Mouse (Mus musculus) intestine, embryonic 15.5 days (tissue): ENCODE data around the gene Dennd5b. TPM values are rescaled to one million over a fixed set of nuclear protein-coding genes. Genes with fewer than 3 reads are reported as not detected.
A peak's percentile ranks its signal among the peaks of the same experiment; 100 is the strongest.

ENCODE experiments used
- ATAC-seq: fragments of 200-750 bp; cut with Nextera tagmentation; 2 replicates; pipeline ENCODE4 v1.8.0; 2017; ENCODE audit warnings: moderate TSS enrichment, moderate library complexity
- H3K27ac ChIP-seq: fragments of 300-500 bp; sonication (generic); 2 replicates; pipeline ENCODE4 v1.5.1; 2015; ENCODE audit warnings: mild to moderate bottlenecking, inconsistent platforms
- H3K27me3 ChIP-seq: fragments of 300-500 bp; sonication (generic); replicated peaks from 2 replicates; pipeline ENCODE4 v1.6.1; 2015; ENCODE audit warnings: inconsistent platforms
- H3K36me3 ChIP-seq: fragments of 300-500 bp; sonication (generic); 2 replicates; pipeline ENCODE4 v1.6.1; 2015; ENCODE audit warnings: inconsistent platforms
- H3K4me1 ChIP-seq: fragments of 300-500 bp; sonication (generic); replicated peaks from 2 replicates; pipeline ENCODE4 v1.6.1; 2015; ENCODE audit warnings: inconsistent platforms
- H3K4me2 ChIP-seq: fragments of 300-500 bp; sonication (generic); replicated peaks from 2 replicates; pipeline ENCODE4 v1.6.1; 2015; ENCODE audit warnings: mild to moderate bottlenecking, inconsistent platforms
- H3K4me3 ChIP-seq: fragments of 300-500 bp; sonication (generic); replicated peaks from 2 replicates; pipeline ENCODE4 v1.5.1; 2015; ENCODE audit warnings: inconsistent platforms
- H3K9ac ChIP-seq: fragments of 300-500 bp; sonication (generic); 2 replicates; pipeline ENCODE4 v1.6.1; 2015; ENCODE audit warnings: inconsistent platforms
- H3K9me3 ChIP-seq: fragments of 300-500 bp; sonication (generic); 2 replicates; pipeline ENCODE4 v1.6.1; 2016; ENCODE audit warnings: inconsistent platforms
- WGBS: fragments of 180-500 bp; shearing (Covaris S2); methylation state at CpG from one replicate; pipeline ENCODE4 v1.1.7; 2015; 5-methylcytosine and 5-hydroxymethylcytosine counted together
- polyA plus RNA-seq: library from polyadenylated mRNA; unstranded; fragments of >200 nt; fragmentation: Nextera tagmentation; extraction: Ambion mirVana; gene quantifications from 2 replicates; pipeline ENCODE4 v1.2.1, GENCODE M21; 2015

Dennd5b gene
- polyA plus RNA-seq, 1 experiment from 2014 or later = 9.7 TPM

DNA sequence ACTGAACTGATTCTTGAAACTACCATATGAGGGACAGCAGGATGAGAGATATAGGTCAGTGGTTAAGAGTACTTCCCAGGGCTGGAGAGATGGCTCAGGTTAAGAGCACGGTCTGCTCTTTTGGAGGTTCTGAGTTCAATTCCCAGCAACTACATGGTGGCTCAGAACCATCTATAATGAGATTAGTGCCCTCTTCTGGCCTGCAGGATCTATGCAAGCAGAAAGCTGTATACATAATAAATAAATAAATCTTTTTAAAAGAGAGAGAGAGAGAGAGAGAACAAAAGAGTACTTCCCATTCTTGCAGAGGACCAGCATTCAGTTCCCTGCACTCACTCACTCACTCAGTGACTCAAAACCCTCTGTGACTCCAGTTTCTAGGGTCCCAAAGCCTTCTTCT lies 142.8 kb downstream of the Dennd5b start:
- ATAC-seq = no peak
- no peak overlapping the region for H3K9ac ChIP-seq
- no peaks in the 10 kb centered on the region for H3K27me3 ChIP-seq
- H3K36me3 ChIP-seq = no peaks in the 10 kb centered on the region
- no peak overlapping the region for H3K4me3 ChIP-seq
- WGBS = 93% methylated on average over 1 of the region's 1 CpGs
- H3K27ac ChIP-seq = no peak overlapping the region
- H3K9me3 ChIP-seq = no peaks in the 10 kb centered on the region
- H3K4me1 ChIP-seq = no peaks in the 10 kb centered on the region
- H3K4me2 ChIP-seq = no peak overlapping the region

DNA sequence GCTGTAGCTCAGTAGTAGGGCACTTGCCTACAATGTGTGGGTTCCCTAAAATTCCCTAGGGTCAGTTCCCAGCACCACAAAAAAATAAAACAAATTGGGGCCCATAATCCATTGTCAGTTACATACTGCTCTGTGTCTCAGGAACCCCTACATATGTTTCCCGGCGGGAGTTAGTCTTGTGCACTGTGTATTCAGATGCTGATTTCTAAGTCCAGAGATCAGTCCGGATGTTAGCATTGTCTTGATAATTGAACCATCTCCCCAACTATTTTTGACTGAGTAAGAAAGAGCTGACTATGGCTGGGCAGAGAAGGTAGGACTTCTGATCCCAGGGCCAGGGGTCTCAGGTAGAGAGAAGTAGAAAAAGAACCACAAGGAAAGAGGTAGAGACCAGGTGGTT lies 144.4 kb downstream of the Dennd5b start:
- no peak overlapping the region for H3K4me3 ChIP-seq
- ATAC-seq = no peak
- H3K4me2 ChIP-seq = no peak overlapping the region
- WGBS = 86% methylated on average over 3 of the region's 3 CpGs
- H3K9me3 ChIP-seq = no peaks in the 10 kb centered on the region
- H3K9ac ChIP-seq = no peak overlapping the region
- H3K36me3 ChIP-seq = no peaks in the 10 kb centered on the region
- H3K4me1 ChIP-seq = no peaks in the 10 kb centered on the region
- no peak overlapping the region for H3K27ac ChIP-seq
- H3K27me3 ChIP-seq = no peaks in the 10 kb centered on the region

DNA sequence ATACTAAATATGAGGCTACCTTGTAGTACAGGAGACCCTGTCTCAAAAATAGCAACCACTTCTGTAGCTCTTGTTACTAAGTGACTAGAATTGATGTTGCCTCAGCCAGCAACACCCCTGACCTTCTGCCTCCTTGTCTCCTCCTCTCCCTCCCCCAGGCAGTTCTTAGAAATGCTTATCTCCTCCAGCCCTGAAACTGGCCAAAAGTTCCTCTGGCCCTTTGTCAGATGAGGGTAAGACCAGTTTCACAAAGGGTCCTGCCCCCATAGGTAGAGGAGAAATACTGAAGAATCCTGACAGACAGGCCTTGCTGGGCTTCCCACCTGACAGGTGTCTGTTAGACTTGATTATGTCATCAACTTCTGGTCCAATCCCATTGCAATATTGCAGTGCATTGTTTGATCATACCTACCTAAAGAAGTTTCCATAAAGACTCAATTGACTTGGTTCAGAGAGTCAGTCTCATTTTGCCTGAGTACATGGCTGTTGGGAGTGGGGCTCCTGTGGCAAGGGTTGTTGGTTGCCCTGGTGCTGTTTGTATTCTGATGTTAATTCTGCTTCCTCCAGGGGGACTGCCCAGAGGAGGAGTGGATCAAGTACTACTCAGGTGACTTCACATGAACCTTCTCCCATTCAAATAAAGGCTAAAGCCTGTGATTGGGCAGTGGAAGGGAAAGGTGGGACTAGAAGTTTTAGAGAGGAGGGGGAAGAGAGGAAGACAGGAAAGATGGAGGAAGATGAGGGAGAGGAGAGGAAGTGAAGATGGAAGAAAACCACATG lies 145.6 kb downstream of the Dennd5b start:
- Histone ChIP-seq H3K4me3 (no peak overlapping the region), H3K4me1 (no peaks in the 10 kb centered on the region), H3K9ac (no peak overlapping the region), H3K27me3 (no peaks in the 10 kb centered on the region), H3K9me3 (no peaks in the 10 kb centered on the region), H3K4me2 (no peak overlapping the region), H3K27ac (no peak overlapping the region), H3K36me3 (no peaks in the 10 kb centered on the region)
- no peak for ATAC-seq

DNA sequence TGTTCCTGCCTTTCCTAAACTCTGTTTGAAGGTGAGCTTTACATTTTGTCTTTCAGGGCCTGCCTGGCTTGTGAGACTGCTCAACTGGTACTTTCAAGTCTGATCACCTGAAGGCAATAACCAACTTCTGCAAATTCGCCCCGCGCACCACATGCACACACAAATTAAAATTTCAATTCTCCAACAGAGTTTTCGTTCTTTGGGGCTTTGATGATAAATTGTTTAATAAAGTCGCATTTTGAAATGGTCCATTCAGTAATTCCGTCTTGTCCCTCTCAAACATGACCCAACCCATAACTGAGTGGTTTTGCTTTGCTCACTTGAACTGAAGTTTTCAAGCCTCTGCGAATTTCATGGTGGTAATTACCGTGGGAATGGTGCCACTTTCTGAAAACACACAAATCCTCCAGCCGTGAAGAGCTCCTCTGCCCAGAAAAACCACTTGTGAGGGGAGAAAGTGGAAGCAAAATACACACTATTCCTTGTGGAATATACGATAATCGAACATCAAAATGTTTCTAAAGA lies 154.5 kb downstream of the Dennd5b start:
- 34% methylated on average over 11 of the region's 11 CpGs for WGBS
- peak overlapping the region; percentile 42 for H3K9ac ChIP-seq
- no peaks in the 10 kb centered on the region for H3K36me3 ChIP-seq
- H3K4me1 ChIP-seq = 0 out of 2 replicates have a peak, but pooled peaks cover 9% of the 10 kb centered on the region
- H3K27me3 ChIP-seq = no peaks in the 10 kb centered on the region
- peak; percentile 10 for ATAC-seq
- H3K4me2 ChIP-seq = peak overlapping the region; percentile 80
- H3K4me3 ChIP-seq = peak overlapping the region; percentile 86
- no peaks in the 10 kb centered on the region for H3K9me3 ChIP-seq
- peak overlapping the region; percentile 78 for H3K27ac ChIP-seq

DNA sequence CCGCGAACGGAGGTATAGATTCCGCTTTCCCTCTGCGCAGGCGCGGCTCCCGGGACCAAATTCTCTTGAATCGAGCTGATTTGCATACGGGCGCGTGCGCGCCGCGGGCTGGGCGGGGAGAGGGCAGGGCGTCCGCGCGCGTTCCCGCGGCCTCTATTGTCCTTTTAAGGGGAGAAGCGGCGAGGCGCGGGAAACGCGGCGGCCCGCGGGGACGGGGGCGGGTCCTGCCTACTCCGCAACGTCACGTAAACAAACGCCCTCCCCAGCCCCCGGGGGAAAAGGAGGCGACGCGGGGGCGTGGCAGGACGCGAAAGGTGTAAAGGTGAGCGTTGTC lies 155.1 kb downstream of the Dennd5b start, which contains the start of gene Sinhcaf:
Sinhcaf (minus strand) TSS at position 59 of the 334 bp plus-strand sequence.
- WGBS = under 1% methylated on average over 43 of the region's 47 CpGs
- peak; percentile 92 for ATAC-seq
- Histone ChIP-seq H3K4me3 (peak within 1 kb of the TSS; percentile 86), H3K27me3 (no peaks in the 10 kb centered on the region), H3K36me3 (no peaks in the 10 kb centered on the region), H3K4me1 (0 out of 2 replicates have a peak, but pooled peaks cover 9% of the 10 kb centered on the region), H3K9ac (peak within 1 kb of the TSS; percentile 83), H3K9me3 (no peaks in the 10 kb centered on the region), H3K27ac (peak within 1 kb of the TSS; percentile 96), H3K4me2 (peak within 1 kb of the TSS; percentile 80)

DNA sequence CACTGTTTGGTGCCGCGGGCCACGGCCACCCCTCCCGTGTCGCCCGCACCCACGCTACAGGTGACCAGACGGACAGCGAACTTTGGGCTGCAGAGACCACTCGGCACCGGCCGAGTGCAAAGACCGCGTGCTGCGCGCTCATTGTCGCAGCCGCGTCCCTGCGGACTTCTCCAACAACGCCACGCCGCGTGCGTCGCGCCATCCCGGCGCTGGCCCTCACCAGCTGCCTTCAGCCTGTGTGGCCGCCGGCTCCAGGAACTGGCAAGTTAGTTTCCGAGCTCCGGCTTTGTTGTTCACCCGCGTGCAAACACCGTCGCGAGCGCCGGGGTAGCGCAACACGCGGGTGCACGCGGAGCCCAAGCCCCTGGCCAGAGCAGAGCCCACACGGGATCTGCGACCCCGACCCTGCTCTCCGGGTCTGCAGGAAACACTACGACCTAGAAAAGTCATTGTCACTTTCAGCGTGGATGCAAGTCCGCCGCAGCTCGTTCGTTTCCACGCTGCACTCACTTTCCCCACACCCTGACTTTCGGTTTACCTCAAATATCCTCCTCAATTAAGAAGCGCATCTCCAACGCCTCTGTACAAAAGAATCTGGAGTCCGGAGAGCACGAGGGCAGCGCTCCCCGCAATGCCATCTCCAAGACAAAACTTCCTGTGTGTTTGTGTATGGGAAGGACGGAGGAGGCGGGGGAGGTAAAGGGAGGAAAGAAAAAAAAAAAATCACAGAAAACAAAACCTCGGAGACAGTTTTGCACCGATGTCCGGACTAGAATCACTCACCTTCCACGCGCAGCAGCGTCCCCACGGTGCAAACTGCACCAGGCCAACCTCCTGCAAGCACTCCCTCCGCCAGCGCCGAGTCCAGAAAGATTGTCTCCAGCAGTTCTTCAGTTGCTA lies 155.7 kb downstream of the Dennd5b start:
- no peaks in the 10 kb centered on the region for H3K9me3 ChIP-seq
- peak overlapping the region; percentile 83 for H3K9ac ChIP-seq
- peak; percentile 17 for ATAC-seq
- peak overlapping the region; percentile 96 for H3K27ac ChIP-seq
- H3K36me3 ChIP-seq = no peaks in the 10 kb centered on the region
- H3K4me2 ChIP-seq = peak overlapping the region; percentile 80
- no peaks in the 10 kb centered on the region for H3K27me3 ChIP-seq
- peak overlapping the region; percentile 86 for H3K4me3 ChIP-seq
- H3K4me1 ChIP-seq = 0 out of 2 replicates have a peak, but pooled peaks cover 9% of the 10 kb centered on the region
- WGBS = under 1% methylated on average over 75 of the region's 75 CpGs

DNA sequence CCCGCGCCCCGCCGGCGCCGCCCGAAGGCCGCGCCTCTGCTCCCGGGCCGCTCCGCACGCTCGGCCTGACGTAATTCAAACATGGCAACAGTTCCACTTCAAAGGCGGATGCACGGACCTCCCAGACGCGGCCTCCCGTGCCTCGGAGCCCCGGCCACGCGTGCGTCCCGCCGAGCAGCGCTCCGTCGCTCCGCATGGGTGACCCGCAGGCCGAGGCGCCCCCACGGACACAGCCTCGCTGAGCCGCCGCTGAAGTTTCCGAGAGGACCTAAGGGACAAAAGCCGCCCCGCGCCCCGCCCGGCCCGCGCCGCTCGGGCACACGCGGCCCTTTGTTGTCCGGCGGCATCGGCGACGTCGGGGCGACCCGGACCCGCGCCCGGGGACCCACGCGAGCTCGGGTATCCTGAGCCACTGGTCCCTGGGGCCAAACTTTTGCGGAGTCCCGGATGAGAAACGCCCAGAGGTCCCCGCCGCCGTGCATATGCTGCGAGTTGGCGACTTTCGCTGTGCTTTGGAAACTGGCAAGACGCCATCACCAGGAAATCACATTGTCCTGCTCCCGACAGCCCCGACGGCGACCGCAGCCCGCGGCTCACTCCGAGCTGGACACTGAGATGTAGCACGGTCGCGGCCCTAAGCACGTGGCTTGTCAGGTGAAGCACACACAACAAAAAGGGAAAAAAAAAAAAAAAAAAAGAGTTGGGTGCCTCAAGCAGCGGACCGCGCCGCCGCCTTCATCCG lies 156.5 kb downstream of the Dennd5b start:
- H3K9me3 ChIP-seq = no peaks in the 10 kb centered on the region
- no peaks in the 10 kb centered on the region for H3K27me3 ChIP-seq
- 0 out of 2 replicates have a peak, but pooled peaks cover 9% of the 10 kb centered on the region for H3K4me1 ChIP-seq
- H3K36me3 ChIP-seq = no peaks in the 10 kb centered on the region
- H3K27ac ChIP-seq = peak overlapping the region; percentile 96
- ATAC-seq = peak; percentile 70
- peak overlapping the region; percentile 86 for H3K4me3 ChIP-seq
- under 1% methylated on average over 92 of the region's 92 CpGs for WGBS
- H3K4me2 ChIP-seq = peak overlapping the region; percentile 80
- H3K9ac ChIP-seq = peak overlapping the region; percentile 83

DNA sequence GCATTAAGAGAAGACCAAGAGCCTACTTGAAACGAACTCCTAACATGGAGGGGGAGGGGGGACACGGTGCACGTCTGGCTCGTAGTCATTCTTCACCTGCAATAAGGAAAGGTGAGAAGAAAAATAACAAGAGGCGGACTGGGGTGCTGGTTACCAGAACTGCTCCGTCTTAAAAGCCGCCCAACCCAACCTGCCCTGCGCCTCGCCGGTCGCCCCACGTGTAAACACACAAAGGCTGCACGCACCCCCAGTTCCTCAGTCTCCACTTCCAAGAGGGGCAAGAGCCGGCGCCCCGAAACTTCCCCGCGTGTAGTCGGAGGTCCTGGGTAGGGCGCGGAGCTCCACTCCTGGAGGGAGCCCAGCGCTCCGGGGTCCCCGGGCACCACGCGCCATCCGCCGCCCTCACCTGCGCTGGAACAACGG lies 157.1 kb downstream of the Dennd5b start:
- Histone ChIP-seq H3K4me1 (0 out of 2 replicates have a peak, but pooled peaks cover 9% of the 10 kb centered on the region), H3K4me3 (peak overlapping the region; percentile 86), H3K4me2 (peak overlapping the region; percentile 80), H3K9me3 (no peaks in the 10 kb centered on the region), H3K27ac (peak overlapping the region; percentile 96), H3K36me3 (no peaks in the 10 kb centered on the region), H3K9ac (peak overlapping the region; percentile 83), H3K27me3 (no peaks in the 10 kb centered on the region)
- peak; percentile 29 for ATAC-seq
- under 1% methylated on average over 30 of the region's 30 CpGs for WGBS

DNA sequence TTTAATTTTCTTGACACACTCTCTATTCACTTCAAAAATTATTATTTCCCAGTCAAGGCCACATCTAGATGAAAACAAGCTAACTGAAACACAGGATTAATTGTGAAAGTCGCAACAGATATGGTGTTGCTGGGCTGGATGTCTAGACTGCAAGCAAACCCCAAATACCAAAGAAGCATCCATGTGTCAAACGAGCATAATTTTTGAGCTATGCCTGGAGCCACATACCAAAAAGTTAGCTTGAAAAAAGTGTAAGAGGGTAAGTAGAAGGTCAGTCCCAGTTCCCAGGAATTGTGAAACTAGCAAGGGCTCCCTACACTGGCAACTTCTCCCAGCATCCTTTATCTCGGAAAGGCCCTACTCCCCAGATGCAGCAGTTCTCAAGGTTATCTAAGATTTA lies 157.8 kb downstream of the Dennd5b start:
- no peaks in the 10 kb centered on the region for H3K9me3 ChIP-seq
- H3K4me3 ChIP-seq = peak overlapping the region; percentile 86
- 0 out of 2 replicates have a peak, but pooled peaks cover 9% of the 10 kb centered on the region for H3K4me1 ChIP-seq
- H3K36me3 ChIP-seq = no peaks in the 10 kb centered on the region
- H3K27ac ChIP-seq = no peak overlapping the region
- ATAC-seq = no peak
- H3K4me2 ChIP-seq = peak overlapping the region; percentile 80
- H3K27me3 ChIP-seq = no peaks in the 10 kb centered on the region
- 11% methylated on average over 3 of the region's 3 CpGs for WGBS
- H3K9ac ChIP-seq = peak overlapping the region; percentile 83; the same call in 1 of the 2 replicates

DNA sequence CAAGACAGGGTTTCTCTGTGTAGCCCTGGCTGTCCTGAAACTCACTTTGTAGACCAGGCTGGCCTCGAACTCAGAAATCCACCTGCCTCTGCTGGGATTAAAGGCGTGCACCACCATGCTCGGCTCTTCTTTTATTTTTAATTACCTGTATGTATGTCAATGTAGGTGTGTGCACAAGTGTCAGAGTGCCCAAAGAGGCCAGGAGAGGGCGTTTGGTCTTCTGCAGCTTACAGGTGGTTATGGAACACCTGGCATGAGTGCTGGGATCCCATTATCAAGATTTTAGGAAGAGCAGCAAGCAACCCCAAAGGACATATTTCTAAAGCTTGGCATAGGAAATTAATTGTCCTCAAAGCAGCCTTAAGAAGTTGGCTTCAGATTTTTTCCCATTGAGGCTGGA lies 159.1 kb downstream of the Dennd5b start:
- H3K4me3 ChIP-seq = no peak overlapping the region

DNA sequence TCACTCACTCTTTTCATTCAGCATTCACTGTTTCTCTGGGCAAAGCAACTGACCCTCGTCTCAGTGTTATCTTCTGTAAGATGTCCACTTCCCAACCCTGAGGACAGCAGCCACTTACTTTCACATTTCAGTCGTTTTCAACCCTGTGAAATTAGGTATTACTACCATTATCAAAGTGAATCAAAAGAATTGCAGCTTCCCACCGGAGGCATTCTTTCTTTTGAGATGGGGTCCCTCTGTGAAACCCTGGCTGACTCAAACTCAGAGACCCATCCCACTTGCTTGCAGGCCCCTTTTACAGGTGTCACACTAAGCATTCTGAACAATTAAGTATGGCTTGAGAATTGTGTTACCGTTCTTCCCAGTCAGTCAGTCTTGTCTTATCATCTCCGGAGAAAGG lies 159.6 kb downstream of the Dennd5b start:
- ATAC-seq = no peak
- H3K4me1 ChIP-seq = 0 out of 2 replicates have a peak, but pooled peaks cover 6% of the 10 kb centered on the region
- H3K27me3 ChIP-seq = no peaks in the 10 kb centered on the region
- WGBS = 54% methylated on average over 5 of the region's 5 CpGs
- H3K4me2 ChIP-seq = peak overlapping the region; percentile 20; the same call in 1 of the 2 replicates
- H3K27ac ChIP-seq = no peak overlapping the region
- no peak overlapping the region for H3K4me3 ChIP-seq
- no peaks in the 10 kb centered on the region for H3K9me3 ChIP-seq
- H3K9ac ChIP-seq = no peak overlapping the region
- H3K36me3 ChIP-seq = no peaks in the 10 kb centered on the region

More for the DNA sequence above, 159.1 kb downstream of the Dennd5b start:
- Histone ChIP-seq H3K9me3 (no peaks in the 10 kb centered on the region), H3K9ac (no peak overlapping the region), H3K4me2 (no peak overlapping the region), H3K36me3 (no peaks in the 10 kb centered on the region), H3K4me1 (0 out of 2 replicates have a peak, but pooled peaks cover 9% of the 10 kb centered on the region), H3K27me3 (no peaks in the 10 kb centered on the region), H3K27ac (no peak overlapping the region)
- WGBS = 66% methylated on average over 4 of the region's 4 CpGs
- no peak for ATAC-seq
